Mouse (Mus musculus): Measurements from ENCODE around the gene Evi5l.
A peak's percentile ranks its signal among the peaks of the same experiment; 100 is the strongest.

Gene Evi5l

DNA sequence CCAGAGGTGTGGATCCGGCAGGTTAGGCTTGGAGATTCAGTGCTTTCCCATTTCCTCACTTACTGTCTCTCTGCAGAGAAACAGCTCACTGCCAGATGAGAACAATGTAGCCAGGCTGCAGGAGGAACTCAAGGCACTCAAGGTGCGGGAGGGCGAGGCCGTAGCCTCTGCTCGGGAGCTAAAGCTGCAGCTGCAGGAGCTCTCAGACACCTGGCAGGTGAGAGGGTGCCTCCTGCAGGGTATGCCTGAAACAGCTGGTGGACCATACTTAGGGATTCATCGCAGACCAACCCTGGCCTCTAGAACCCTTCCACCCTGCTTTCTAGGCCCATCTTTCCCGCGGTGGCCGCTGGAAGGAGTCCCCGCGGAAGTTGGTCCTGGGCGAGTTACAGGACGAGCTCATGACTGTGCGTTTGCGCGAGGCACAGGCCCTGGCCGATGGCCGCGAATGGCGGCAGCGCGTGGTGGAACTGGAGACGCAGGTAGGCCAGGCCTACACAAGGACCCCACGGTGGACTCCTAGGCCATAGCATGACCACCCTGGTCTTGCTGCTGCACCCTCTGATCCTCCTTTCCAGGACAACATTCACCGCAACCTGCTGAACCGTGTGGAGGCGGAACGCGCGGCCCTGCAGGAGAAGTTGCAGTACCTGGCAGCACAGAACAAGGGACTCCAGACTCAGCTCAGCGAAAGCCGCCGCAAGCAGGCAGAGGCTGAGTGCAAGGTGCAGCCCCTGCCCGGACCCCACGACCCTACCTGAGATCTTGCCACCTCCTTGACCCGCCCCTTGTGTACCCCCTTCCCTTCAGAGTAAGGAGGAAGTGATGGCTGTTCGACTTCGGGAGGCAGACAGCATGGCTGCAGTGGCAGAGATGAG lies 39.1 kb downstream of the Evi5l start:
- DNase-seq, result no peak

DNA sequence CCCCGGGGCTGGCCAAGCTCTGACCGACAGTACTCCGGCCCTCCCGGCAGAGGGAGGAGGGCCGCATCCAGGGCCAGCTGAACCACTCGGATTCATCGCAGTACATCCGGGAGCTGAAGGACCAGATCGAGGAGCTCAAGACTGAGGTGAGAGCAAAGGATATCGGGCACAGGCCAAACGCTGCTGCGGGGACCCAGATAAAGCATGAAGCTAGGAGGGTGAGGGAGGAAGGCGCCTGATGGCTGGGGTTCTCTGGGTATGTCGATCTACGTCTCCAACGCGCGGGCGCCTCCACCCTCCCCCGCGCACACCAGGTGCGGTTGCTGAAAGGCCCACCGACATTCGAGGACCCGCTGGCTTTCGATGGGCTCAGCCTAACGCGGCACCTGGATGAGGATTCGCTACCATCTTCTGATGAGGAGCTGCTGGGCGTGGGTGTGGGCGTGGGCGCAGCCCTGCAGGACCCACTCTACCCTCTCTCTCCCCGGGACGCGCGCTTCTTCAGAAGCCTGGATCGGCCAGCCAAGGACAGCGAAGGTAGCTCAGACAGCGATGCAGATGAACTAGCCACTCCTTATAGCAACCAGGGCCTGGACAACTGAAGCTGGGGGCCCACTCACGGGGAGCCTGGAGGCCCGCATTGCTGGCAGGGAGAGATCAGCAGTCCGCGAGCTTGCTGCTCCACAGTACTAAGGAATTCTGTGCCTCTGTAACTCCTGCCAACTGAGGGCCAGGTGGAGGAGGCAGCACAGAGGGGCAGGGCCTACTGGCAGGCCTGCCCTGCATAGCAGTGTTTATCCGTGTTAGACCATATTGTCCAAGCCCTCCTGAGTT lies 40.0 kb downstream of the Evi5l start:
- DNase-seq, result no peak

- no peak for DNase-seq
These were observed 40.6 kb downstream of the Evi5l start for GRCm38 (mm10) chr8:4207016-4207350.

- no peak for DNase-seq
These were observed 44.7 kb downstream of the Evi5l start for GRCm38 (mm10) chr8:4211097-4211496.

DNA sequence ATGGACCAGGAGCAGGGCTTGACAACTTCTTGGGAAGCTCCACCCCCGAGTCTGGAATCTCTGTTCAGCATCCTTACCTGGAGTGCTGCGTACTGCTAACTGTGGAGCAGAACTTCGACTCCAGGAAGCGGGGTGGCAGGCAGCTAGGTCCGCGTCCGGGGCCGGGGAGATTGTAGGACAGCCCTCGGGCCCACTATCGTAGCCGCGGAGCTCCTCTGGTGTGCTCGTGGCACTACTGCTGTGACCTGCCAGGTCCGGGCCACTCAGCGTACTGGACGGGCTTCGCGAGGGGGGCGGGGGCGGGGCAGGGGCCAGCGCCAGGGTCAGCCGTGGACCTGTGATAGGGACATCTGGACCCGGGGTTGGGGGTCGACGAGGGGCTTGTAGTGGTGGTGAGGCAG lies 46.4 kb downstream of the Evi5l start:
- DNase-seq, result peak; percentile 15

GRCm38 (mm10) chr8:4213210-4214005 lies 47.0 kb downstream of the Evi5l start:
- peak; percentile 51 for DNase-seq

- DNase-seq, result peak; percentile 39
These were observed 47.9 kb downstream of the Evi5l start for GRCm38 (mm10) chr8:4214006-4214980.

- DNase-seq, result no peak
These were observed 49.9 kb downstream of the Evi5l start for GRCm38 (mm10) chr8:4216296-4216695.

GRCm38 (mm10) chr8:4216791-4217621 lies 50.6 kb downstream of the Evi5l start, which contains the start of gene Prr36:
TSS of gene Prr36 (minus strand) at chr8:4217459.
- DNase-seq, result no peak

DNA sequence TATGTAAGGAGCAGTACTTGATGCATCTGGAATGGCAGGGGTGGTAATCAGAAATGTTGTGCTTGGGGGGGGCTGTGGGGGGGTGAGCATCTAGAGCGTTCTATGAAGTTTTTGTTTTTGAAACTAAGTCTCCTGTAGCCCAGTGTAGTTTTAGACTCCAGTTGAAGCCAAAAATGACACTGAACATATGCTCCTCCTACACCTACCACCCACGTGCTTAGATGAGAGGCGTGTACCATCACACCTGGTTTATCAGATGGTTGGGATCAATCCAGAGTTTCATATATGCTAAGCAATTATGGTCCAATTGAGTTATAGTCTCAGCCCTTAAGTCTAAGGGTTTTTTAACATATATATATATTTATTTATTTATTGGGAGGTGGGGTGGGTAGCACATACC lies 53.2 kb downstream of the Evi5l start:
- no peak for DNase-seq

DNA sequence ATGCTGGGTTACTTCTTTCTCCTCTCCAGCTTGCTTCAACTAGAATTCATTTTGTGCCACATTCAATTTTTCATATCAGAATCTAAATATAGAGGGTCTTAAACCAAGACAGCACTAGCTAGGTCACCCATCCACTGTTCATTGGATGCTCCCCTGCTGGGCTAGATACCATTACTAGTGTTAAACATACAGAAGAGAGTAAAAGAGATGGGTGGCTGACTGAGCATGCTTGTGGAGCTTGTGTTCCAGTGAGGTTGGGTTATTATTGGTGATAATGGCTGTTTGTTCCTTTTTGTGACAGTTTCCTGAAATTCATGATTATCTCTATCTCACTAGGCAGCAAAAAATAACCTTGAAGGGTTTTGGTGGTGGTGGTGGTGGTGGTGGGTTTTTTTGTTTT lies 55.7 kb downstream of the Evi5l start:
- no peak for DNase-seq

DNA sequence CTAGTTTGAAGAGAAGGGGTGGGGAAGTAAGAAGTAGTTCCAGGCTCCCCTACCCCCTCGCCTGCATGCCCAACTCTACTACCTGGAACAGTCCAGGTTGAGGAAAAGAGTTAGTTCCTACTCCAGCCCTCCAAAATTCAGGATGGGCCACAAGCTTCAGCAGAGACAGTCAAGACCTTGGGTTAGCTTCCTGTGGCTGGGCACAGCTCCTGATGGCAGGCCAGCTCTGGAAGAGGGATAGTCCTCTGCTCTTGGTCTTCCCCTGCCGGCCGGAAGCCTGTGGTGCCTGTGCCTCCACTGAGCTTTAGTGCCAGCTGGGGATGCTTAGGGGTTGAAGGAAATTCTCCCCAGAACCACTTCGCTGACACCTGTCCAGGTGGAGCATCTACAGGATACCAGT lies 60.0 kb downstream of the Evi5l start:
- DNase-seq, result no peak

- no peak for DNase-seq
These were observed 60.5 kb downstream of the Evi5l start, which contains the start of gene Lrrc8e for GRCm38 (mm10) chr8:4226739-4227347. TSS of gene Lrrc8e (plus strand) at chr8:4226827.

DNA sequence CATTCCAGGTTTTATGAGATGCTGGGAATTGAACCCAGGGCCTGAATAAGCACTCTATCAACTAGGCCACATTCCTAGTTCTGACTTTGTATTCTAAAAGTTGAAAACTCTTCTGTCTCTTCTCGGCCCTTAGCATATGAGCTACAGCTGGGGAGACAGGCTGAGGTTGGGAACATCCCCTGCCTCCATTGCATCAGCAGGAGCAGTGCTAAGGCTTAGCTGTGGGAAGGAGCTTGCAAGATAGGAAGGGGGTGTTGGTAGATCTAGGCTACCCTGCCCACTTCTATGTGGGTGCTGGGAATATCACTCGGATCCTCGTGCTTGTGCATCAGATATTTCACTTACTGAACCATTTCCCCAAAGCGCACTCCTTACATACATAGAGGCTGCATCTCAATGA lies 61.6 kb downstream of the Evi5l start:
- no peak for DNase-seq

- DNase-seq, result no peak
These were observed 63.4 kb downstream of the Evi5l start for GRCm38 (mm10) chr8:4229784-4230183.

- DNase-seq, result no peak
These were observed 64.4 kb downstream of the Evi5l start for GRCm38 (mm10) chr8:4230612-4231351.

DNA sequence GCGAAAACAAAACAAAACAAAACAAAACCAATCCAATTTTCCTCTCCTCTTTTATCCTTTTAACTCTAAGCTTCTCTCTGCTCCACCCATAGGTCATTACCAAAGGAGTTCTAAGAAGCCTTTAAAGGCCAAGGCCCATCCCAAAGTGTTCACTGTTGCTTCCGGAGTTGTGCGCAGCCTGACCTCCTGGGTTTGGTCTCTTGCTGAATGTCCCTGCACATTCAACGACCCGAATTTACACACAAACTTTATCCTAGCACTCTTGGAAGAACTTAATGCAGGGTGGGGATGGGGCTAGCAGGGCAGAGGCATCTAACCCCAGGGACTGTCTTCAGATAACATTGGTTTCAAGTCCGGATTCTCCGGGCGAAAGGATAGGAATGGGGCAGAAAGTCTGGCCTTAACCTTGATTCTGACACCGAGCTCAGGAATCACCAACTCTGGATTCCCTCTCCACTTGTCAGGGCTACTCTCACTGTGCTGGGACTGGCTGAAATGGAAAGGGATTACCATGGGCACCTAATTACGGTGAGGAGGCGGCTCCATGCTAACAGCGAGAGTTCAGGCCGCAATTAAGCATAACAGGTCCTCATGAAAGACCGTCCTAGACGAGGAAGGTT lies 71.6 kb downstream of the Evi5l start:
- DNase-seq, result peak; percentile 44

- peak; percentile 100 for DNase-seq
These were observed 72.2 kb downstream of the Evi5l start, which contains the start of the genes Map2k7 and Gm49320 for GRCm38 (mm10) chr8:4238434-4239192. TSS of gene Map2k7 (plus strand) at chr8:4238740. TSS of gene Gm49320 (plus strand) at chr8:4238865.
